Mouse (Mus musculus): ENCODE data around the gene Kifc5b.

DNA sequence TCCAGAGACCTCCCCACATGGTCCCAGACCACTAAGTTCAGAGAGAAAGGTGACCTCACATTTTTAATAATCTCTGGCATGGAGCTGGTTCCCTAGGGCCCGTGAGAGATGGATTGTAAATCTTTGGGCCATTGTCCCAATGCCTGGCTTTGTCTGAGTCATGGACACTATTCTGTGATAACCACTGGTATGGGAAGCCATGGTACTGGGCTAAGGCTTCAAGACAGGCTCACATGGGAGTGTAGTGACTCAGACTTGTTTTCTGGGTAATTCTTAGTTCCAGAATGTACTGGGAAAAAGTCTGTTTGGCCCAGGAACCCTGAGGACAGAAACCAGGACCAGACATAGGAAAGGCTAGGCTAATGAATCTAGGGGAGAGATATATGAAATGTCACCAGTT is 34.2 kb upstream of the Kifc5b start:
- TF ChIP-seq CTCF (IDR thresholded peaks at IDR 0.05; ENCODE audit: low read depth): no peak
- no peak for TF ChIP-seq EP300 (IDR thresholded peaks at IDR 0.05; ENCODE audit: low read depth)

All from liver, embryonic 14.5 days (tissue).